Mouse (Mus musculus) stomach, embryonic 16.5 days (tissue): ENCODE measurements around the gene Lamc1. TPM values are rescaled to one million over a fixed set of nuclear protein-coding genes. Genes with fewer than 3 reads are reported as not detected.
"Not testable (repeated sequence)": the region's sequence is repeated elsewhere in the genome, so short reads cannot be mapped to it uniquely, and the experiment has no call there.

Experiments
- ATAC-seq: fragments of 200-750 bp; cut with Nextera tagmentation; 2 replicates; pipeline ENCODE4 v1.8.0; 2017; ENCODE audit warnings: moderate number of reproducible peaks, moderate TSS enrichment; ENCODE audit not compliant: insufficient read depth, low FRiP score
- H3K27ac ChIP-seq: fragments of 300-500 bp; sonication (generic); 2 replicates; pipeline ENCODE4 v1.5.1; 2014; ENCODE audit warnings: low read length
- H3K27me3 ChIP-seq: fragments of 300-500 bp; sonication (generic); 2 replicates; pipeline ENCODE4 v1.6.1; 2014; ENCODE audit warnings: low read length, control low read depth, mixed read lengths; ENCODE audit not compliant: control insufficient read depth, insufficient read depth
- H3K36me3 ChIP-seq: fragments of 300-500 bp; sonication (generic); 2 replicates; pipeline ENCODE4 v1.6.1; 2014; ENCODE audit warnings: low read length; ENCODE audit not compliant: control insufficient read depth, insufficient read depth
- H3K4me1 ChIP-seq: fragments of 300-500 bp; sonication (generic); 2 replicates; pipeline ENCODE4 v1.6.1; 2014; ENCODE audit warnings: low read length, control low read depth, mixed read lengths; ENCODE audit not compliant: control insufficient read depth, insufficient read depth
- H3K4me2 ChIP-seq: fragments of 300-500 bp; sonication (generic); 2 replicates; pipeline ENCODE4 v1.6.1; 2014; ENCODE audit warnings: low read depth, low read length, mixed read lengths
- H3K4me3 ChIP-seq: fragments of 300-500 bp; sonication (generic); replicated peaks from 2 replicates; pipeline ENCODE4 v1.5.1; 2014; ENCODE audit warnings: mild to moderate bottlenecking, low read length
- H3K9ac ChIP-seq: fragments of 300-500 bp; sonication (generic); 2 replicates; pipeline ENCODE4 v1.6.1; 2014; ENCODE audit warnings: low read length
- H3K9me3 ChIP-seq: fragments of 300-500 bp; sonication (generic); replicated peaks from 2 replicates; pipeline ENCODE4 v1.6.1; 2016; ENCODE audit warnings: low read length, control low read depth; ENCODE audit not compliant: control insufficient read depth
- WGBS: fragments of 180-500 bp; shearing (Covaris S2); extraction: QIAGEN DNeasy Blood & Tissue Kit; methylation state at CpG from one replicate; pipeline ENCODE4 v1.1.7; 2014; 5-methylcytosine and 5-hydroxymethylcytosine counted together
- polyA plus RNA-seq: library from polyadenylated mRNA; unstranded; fragments of >200 nt; fragmentation: Nextera tagmentation; extraction: Ambion mirVana; gene quantifications from 2 replicates; pipeline ENCODE4 v1.2.1, GENCODE M21; 2015

The Lamc1 gene
- polyA plus RNA-seq, 1 experiment from 2014 or later: 63.4 TPM

- Histone ChIP-seq H3K4me2 (no peak overlapping the region), H3K36me3 (no peaks in the 10 kb centered on the region), H3K4me3 (no peak overlapping the region), H3K4me1 (peaks cover 30% of the 10 kb centered on the region), H3K27me3 (no peaks in the 10 kb centered on the region), H3K27ac (no peak overlapping the region), H3K9ac (no peak overlapping the region), H3K9me3 (no peaks in the 10 kb centered on the region)
- WGBS: 69% methylated on average over 5 of the region's 5 CpGs
- ATAC-seq: no peak
These were observed 22.4 kb downstream of the Lamc1 start for GRCm38 (mm10) chr1:153310190-153310589.

- peaks cover 30% of the 10 kb centered on the region for H3K4me1 ChIP-seq
- ATAC-seq: no peak
- H3K9me3 ChIP-seq: no peaks in the 10 kb centered on the region
- WGBS: 72% methylated on average over 4 of the region's 4 CpGs
- no peak overlapping the region for H3K9ac ChIP-seq
- H3K27ac ChIP-seq: peak overlapping the region; percentile 92
- H3K36me3 ChIP-seq: no peaks in the 10 kb centered on the region
- no peak overlapping the region for H3K4me2 ChIP-seq
- H3K27me3 ChIP-seq: no peaks in the 10 kb centered on the region
- H3K4me3 ChIP-seq: no peak overlapping the region
These were observed 23.3 kb downstream of the Lamc1 start for GRCm38 (mm10) chr1:153309310-153309709.

DNA sequence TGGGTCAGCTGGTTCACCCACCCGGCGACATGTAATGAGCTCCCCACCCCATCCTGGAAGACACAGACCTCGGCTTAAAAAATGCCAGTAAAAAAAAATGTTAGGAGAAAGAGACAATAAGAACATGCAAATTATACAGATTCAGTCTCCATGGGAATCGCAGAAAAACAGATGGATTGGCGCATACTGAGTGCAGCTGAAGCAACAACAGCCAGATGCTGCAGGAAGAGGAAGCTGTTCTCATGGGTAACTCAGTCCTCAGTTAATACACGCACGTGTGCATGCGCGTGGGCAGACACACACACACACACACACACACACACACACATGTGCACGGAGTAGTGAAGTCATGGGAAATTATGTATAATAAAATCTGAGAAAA is 23.7 kb downstream of the Lamc1 start:
- ATAC-seq: no peak
- Histone ChIP-seq H3K4me2 (peak overlapping the region; percentile 33; the same call in 1 of the 2 replicates), H3K27ac (peak overlapping the region; percentile 92), H3K9ac (peak overlapping the region; percentile 40; the same call in 1 of the 2 replicates), H3K36me3 (no peaks in the 10 kb centered on the region), H3K4me3 (no peak overlapping the region), H3K4me1 (peaks cover 30% of the 10 kb centered on the region), H3K9me3 (no peaks in the 10 kb centered on the region), H3K27me3 (no peaks in the 10 kb centered on the region)
- WGBS: 55% methylated on average over 10 of the region's 10 CpGs

GRCm38 (mm10) chr1:153308179-153308914 is 24.2 kb downstream of the Lamc1 start:
- H3K9ac ChIP-seq: peak overlapping the region; percentile 40
- WGBS: 33% methylated on average over 9 of the region's 9 CpGs
- H3K4me1 ChIP-seq: peaks cover 30% of the 10 kb centered on the region

GRCm38 (mm10) chr1:153307509-153308178 is 24.9 kb downstream of the Lamc1 start:
- Histone ChIP-seq H3K9me3 (no peaks in the 10 kb centered on the region), H3K27ac (peak overlapping the region; percentile 92), H3K9ac (peak overlapping the region; percentile 14), H3K4me3 (no peak overlapping the region), H3K4me1 (peaks cover 30% of the 10 kb centered on the region), H3K27me3 (no peaks in the 10 kb centered on the region), H3K4me2 (peak overlapping the region; percentile 33), H3K36me3 (no peaks in the 10 kb centered on the region)
- peak; percentile 24; the same call in 1 of the 2 replicates for ATAC-seq
- whole genome bisulfite sequencing: 36% methylated on average over 12 of the region's 12 CpGs

More at GRCm38 (mm10) chr1:153308179-153308914, 24.2 kb downstream of the Lamc1 start:
- Histone ChIP-seq H3K36me3 (no peaks in the 10 kb centered on the region), H3K4me3 (peak overlapping the region; percentile 12; the same call in 1 of the 2 replicates), H3K27ac (peak overlapping the region; percentile 92), H3K9me3 (no peaks in the 10 kb centered on the region), H3K4me2 (peak overlapping the region; percentile 33), H3K27me3 (no peaks in the 10 kb centered on the region)
- peak; percentile 59; the same call in 1 of the 2 replicates for ATAC-seq

DNA sequence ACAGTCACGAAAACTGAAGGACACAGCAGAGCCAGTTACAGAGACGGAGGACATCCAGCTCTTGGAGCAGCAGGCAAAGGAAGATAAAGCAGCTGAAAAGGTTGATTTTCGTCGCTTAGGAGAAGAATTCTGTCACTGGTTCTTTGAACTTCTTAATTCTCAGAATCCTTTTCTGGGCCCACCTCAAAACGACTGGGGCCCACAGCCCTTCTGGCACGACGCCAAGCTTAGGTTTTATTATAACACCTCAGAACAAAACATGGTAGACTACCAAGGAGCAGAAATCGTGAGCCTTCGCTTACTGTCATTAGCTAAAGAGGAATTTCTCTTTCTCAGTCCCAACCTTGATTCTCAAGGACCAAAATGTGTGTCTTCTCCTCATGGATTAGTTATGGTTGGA is 26.9 kb downstream of the Lamc1 start:
- not testable (repeated sequence) for H3K27me3 ChIP-seq, H3K4me3 ChIP-seq, H3K27ac ChIP-seq, H3K4me2 ChIP-seq, H3K9ac ChIP-seq, H3K36me3 ChIP-seq, ATAC-seq, H3K9me3 ChIP-seq
- peaks cover 30% of the 10 kb centered on the region for H3K4me1 ChIP-seq
- WGBS: 75% methylated on average over 9 of the region's 9 CpGs

DNA sequence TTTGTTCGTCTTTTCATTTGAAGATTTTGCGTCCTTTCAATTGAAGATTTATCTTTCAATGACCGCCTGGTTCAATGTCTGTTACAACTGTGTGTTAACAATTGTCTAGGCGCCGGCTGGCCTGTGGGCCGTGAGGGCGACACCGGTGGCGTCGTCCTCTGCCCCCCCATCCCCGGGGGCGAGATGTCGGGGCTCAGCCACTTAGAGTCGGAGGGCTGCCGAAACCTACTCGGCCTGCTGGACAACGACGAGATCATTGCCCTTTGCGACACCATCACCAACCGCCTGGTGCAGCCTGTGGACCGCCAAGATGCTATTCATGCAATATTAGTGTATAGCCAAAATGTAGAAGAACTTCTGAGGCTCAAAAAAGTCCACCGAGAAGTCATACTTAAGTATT is 27.3 kb downstream of the Lamc1 start:
- WGBS: 88% methylated on average over 22 of the region's 22 CpGs

DNA sequence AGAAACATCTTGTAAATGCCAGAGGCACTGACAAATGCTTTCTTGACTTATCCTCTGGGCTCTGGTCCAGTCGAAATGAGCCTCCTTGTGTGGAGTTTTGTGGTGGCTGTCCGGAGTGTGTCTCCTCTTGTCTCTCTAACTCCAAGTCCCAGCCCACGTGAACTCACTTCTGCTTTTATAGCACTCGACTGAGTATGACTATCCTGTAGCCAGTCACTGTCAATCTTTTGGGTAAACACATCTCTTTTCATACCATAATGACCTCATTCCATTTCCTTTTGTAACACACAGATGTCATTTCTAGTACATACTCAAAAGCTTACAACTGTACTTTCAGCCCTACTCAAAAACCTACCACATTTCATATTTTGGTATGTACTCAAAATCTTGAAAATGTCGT is 33.1 kb downstream of the Lamc1 start:
- not testable (repeated sequence) for H3K27me3 ChIP-seq
- 43% methylated on average over 5 of the region's 5 CpGs for WGBS

More for the DNA sequence above, 27.3 kb downstream of the Lamc1 start:
- H3K27me3 ChIP-seq, H3K4me3 ChIP-seq, H3K9me3 ChIP-seq, H3K4me2 ChIP-seq, H3K9ac ChIP-seq, ATAC-seq, H3K36me3 ChIP-seq, H3K27ac ChIP-seq: not testable (repeated sequence)
- peaks cover 28% of the 10 kb centered on the region for H3K4me1 ChIP-seq

DNA sequence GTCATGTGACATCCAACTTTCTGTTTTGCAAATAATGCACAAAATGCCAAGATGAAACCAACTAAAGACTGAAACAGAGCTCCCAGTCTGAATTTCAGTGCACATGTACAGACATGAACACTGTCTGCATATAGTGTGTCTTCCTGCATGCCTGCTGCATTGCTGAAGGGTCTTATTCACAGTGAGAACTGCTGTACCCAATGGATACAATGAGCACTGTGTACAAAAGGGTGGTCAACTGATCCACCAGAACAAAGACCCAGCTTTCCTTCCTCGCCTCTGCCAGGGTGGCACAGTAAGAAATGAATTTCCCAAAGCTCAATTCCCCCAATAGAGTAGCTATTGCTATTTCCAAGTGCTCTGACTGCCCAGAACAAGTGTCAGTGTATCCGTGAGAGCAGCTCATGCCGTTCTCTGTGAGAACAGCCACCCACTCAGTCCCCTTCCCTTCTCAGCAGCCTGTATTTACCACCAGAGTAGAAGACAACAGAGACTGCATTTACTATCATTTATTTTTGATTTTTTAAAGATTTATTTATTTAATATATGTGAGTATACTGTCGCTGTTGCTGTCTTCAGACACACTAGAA is 34.7 kb downstream of the Lamc1 start:
- not testable (repeated sequence) for H3K9ac ChIP-seq, H3K36me3 ChIP-seq, H3K4me3 ChIP-seq, H3K4me2 ChIP-seq, H3K27ac ChIP-seq, H3K27me3 ChIP-seq, H3K9me3 ChIP-seq, H3K4me1 ChIP-seq
- ATAC-seq: peak; percentile 15; the same call in 1 of the 2 replicates
- 79% methylated on average over 4 of the region's 4 CpGs for WGBS

More for the DNA sequence above, 33.1 kb downstream of the Lamc1 start:
- H3K4me2 ChIP-seq, H3K4me3 ChIP-seq, H3K4me1 ChIP-seq, H3K9ac ChIP-seq, ATAC-seq, H3K36me3 ChIP-seq, H3K27ac ChIP-seq, H3K9me3 ChIP-seq: not testable (repeated sequence)
